Mouse (Mus musculus) midbrain, embryonic 16.5 days (tissue): ENCODE results near the gene Rbm8a2. TPM values are rescaled to one million over a fixed set of nuclear protein-coding genes. Genes with fewer than 3 reads are reported as not detected.
"Not testable (repeated sequence)": the region's sequence is repeated elsewhere in the genome, so short reads cannot be mapped to it uniquely, and the experiment has no call there.

Experiments used
- ATAC-seq: fragments of 200-750 bp; cut with Nextera tagmentation; 2 replicates; pipeline ENCODE4 v1.8.0; 2017; ENCODE audit warnings: moderate TSS enrichment
- H3K27ac ChIP-seq: fragments of 300-500 bp; sonication (generic); 2 replicates; pipeline ENCODE4 v1.5.1; 2014; ENCODE audit warnings: mild to moderate bottlenecking, low read length, mixed read lengths
- H3K27me3 ChIP-seq: fragments of 300-500 bp; sonication (generic); 2 replicates; pipeline ENCODE4 v1.6.1; 2014; ENCODE audit warnings: low read depth, low read length, mixed read lengths; ENCODE audit not compliant: control insufficient read depth, insufficient read depth
- H3K36me3 ChIP-seq: fragments of 300-500 bp; sonication (generic); 2 replicates; pipeline ENCODE4 v1.6.1; 2014; ENCODE audit warnings: mild to moderate bottlenecking, low read length, moderate library complexity, mixed read lengths; ENCODE audit not compliant: control insufficient read depth, insufficient read depth
- H3K4me1 ChIP-seq: fragments of 300-500 bp; sonication (generic); 2 replicates; pipeline ENCODE4 v1.6.1; 2014; ENCODE audit warnings: mild to moderate bottlenecking, low read length, mixed read lengths; ENCODE audit not compliant: control insufficient read depth, insufficient read depth
- H3K4me2 ChIP-seq: fragments of 300-500 bp; sonication (generic); 2 replicates; pipeline ENCODE4 v1.6.1; 2014; ENCODE audit warnings: mild to moderate bottlenecking, low read length, mixed read lengths
- H3K4me3 ChIP-seq: fragments of 300-500 bp; sonication (generic); 2 replicates; pipeline ENCODE4 v1.5.1; 2014; ENCODE audit warnings: low read depth, mild to moderate bottlenecking, low read length, moderate library complexity, mixed read lengths
- H3K9ac ChIP-seq: fragments of 300-500 bp; sonication (generic); 2 replicates; pipeline ENCODE4 v1.6.1; 2014; ENCODE audit warnings: low read depth, low read length, mixed read lengths
- H3K9me3 ChIP-seq: fragments of 300-500 bp; sonication (generic); replicated peaks from 2 replicates; pipeline ENCODE4 v1.6.1; 2014; ENCODE audit warnings: mild to moderate bottlenecking, low read length, mixed read lengths; ENCODE audit not compliant: control insufficient read depth, poor library complexity, severe bottlenecking
- WGBS: fragments of 180-500 bp; shearing (Covaris S2); extraction: QIAGEN DNeasy Blood & Tissue Kit; methylation state at CpG from one replicate; pipeline ENCODE4 v1.1.7; 2014; 5-methylcytosine and 5-hydroxymethylcytosine counted together
- polyA plus RNA-seq: library from polyadenylated mRNA; unstranded; fragments of >200 nt; fragmentation: Nextera tagmentation; extraction: Ambion mirVana; gene quantifications from 2 replicates; pipeline ENCODE4 v1.2.1, GENCODE M21; 2015

Rbm8a2 gene
- polyA plus RNA-seq = 0.41 and 0.63 TPM in 2 replicates

GRCm38 (mm10) chr1:175979014-175979413 lies at the start of gene Rbm8a2:
TSS of gene Rbm8a2 (minus strand) at chr1:175979114.
- not testable (repeated sequence) for ATAC-seq, H3K9ac ChIP-seq, H3K9me3 ChIP-seq, H3K27me3 ChIP-seq, H3K4me3 ChIP-seq, H3K4me2 ChIP-seq, H3K27ac ChIP-seq, H3K36me3 ChIP-seq, H3K4me1 ChIP-seq
- 95% methylated on average over 7 of the region's 7 CpGs for WGBS

GRCm38 (mm10) chr1:176028397-176028796 lies 49.5 kb upstream of the Rbm8a2 start:
- 66% methylated on average over 3 of the region's 3 CpGs for WGBS
- Histone ChIP-seq H3K9me3 (no peaks in the 10 kb centered on the region), H3K4me3 (no peak overlapping the region), H3K4me1 (no peaks in the 10 kb centered on the region), H3K9ac (no peak overlapping the region), H3K27ac (no peak overlapping the region), H3K27me3 (no peaks in the 10 kb centered on the region), H3K4me2 (no peak overlapping the region), H3K36me3 (no peaks in the 10 kb centered on the region)
- ATAC-seq = no peak

- no peak for ATAC-seq
- H3K4me1 ChIP-seq = no peaks in the 10 kb centered on the region
- no peaks in the 10 kb centered on the region for H3K27me3 ChIP-seq
- 47% methylated on average over 1 of the region's 1 CpGs for WGBS
- no peak overlapping the region for H3K27ac ChIP-seq
- H3K36me3 ChIP-seq = no peaks in the 10 kb centered on the region
- no peaks in the 10 kb centered on the region for H3K9me3 ChIP-seq
- no peak overlapping the region for H3K4me2 ChIP-seq
- no peak overlapping the region for H3K9ac ChIP-seq
- no peak overlapping the region for H3K4me3 ChIP-seq
These were observed 45.6 kb upstream of the Rbm8a2 start for GRCm38 (mm10) chr1:176024501-176024900.

- H3K9me3 ChIP-seq = no peaks in the 10 kb centered on the region
- H3K9ac ChIP-seq = no peak overlapping the region
- H3K4me1 ChIP-seq = no peaks in the 10 kb centered on the region
- ATAC-seq = no peak
- H3K27me3 ChIP-seq = no peaks in the 10 kb centered on the region
- H3K36me3 ChIP-seq = no peaks in the 10 kb centered on the region
- 92% methylated on average over 3 of the region's 3 CpGs for WGBS
- H3K4me3 ChIP-seq = no peak overlapping the region
- no peak overlapping the region for H3K27ac ChIP-seq
- H3K4me2 ChIP-seq = no peak overlapping the region
These were observed 39.6 kb upstream of the Rbm8a2 start for GRCm38 (mm10) chr1:176018523-176018922.

GRCm38 (mm10) chr1:176016076-176016475 lies 37.2 kb upstream of the Rbm8a2 start:
- no peaks in the 10 kb centered on the region for H3K36me3 ChIP-seq
- WGBS = 54% methylated on average over 3 of the region's 3 CpGs
- no peak overlapping the region for H3K9ac ChIP-seq
- H3K27ac ChIP-seq = no peak overlapping the region
- no peaks in the 10 kb centered on the region for H3K27me3 ChIP-seq
- no peak overlapping the region for H3K4me2 ChIP-seq
- H3K4me3 ChIP-seq = no peak overlapping the region
- H3K4me1 ChIP-seq = no peaks in the 10 kb centered on the region
- H3K9me3 ChIP-seq = no peaks in the 10 kb centered on the region
- no peak for ATAC-seq

GRCm38 (mm10) chr1:176013497-176014268 lies 34.8 kb upstream of the Rbm8a2 start:
- H3K27me3 ChIP-seq = no peaks in the 10 kb centered on the region
- peak; percentile 62 for ATAC-seq
- no peaks in the 10 kb centered on the region for H3K9me3 ChIP-seq
- H3K36me3 ChIP-seq = no peaks in the 10 kb centered on the region
- no peak overlapping the region for H3K4me3 ChIP-seq
- H3K27ac ChIP-seq = no peak overlapping the region
- H3K4me1 ChIP-seq = no peaks in the 10 kb centered on the region
- H3K4me2 ChIP-seq = no peak overlapping the region
- no peak overlapping the region for H3K9ac ChIP-seq
- 3% methylated on average over 3 of the region's 3 CpGs for WGBS

- no peaks in the 10 kb centered on the region for H3K9me3 ChIP-seq
- no peak overlapping the region for H3K27ac ChIP-seq
- H3K36me3 ChIP-seq = no peaks in the 10 kb centered on the region
- no peak overlapping the region for H3K4me3 ChIP-seq
- H3K9ac ChIP-seq = no peak overlapping the region
- H3K4me2 ChIP-seq = no peak overlapping the region
- H3K27me3 ChIP-seq = no peaks in the 10 kb centered on the region
- no peaks in the 10 kb centered on the region for H3K4me1 ChIP-seq
- ATAC-seq = no peak
These were observed 32.6 kb upstream of the Rbm8a2 start for GRCm38 (mm10) chr1:176011535-176011934.

- Histone ChIP-seq H3K36me3 (no peaks in the 10 kb centered on the region), H3K4me2 (no peak overlapping the region), H3K4me3 (no peak overlapping the region), H3K9me3 (no peaks in the 10 kb centered on the region), H3K27me3 (no peaks in the 10 kb centered on the region), H3K9ac (no peak overlapping the region), H3K4me1 (no peaks in the 10 kb centered on the region), H3K27ac (no peak overlapping the region)
- ATAC-seq = no peak
These were observed 32.2 kb upstream of the Rbm8a2 start for GRCm38 (mm10) chr1:176011072-176011471.

GRCm38 (mm10) chr1:176008411-176008810 lies 29.5 kb upstream of the Rbm8a2 start:
- 91% methylated on average over 2 of the region's 2 CpGs for WGBS
- ATAC-seq = no peak
- no peaks in the 10 kb centered on the region for H3K36me3 ChIP-seq
- H3K4me2 ChIP-seq = no peak overlapping the region
- no peaks in the 10 kb centered on the region for H3K9me3 ChIP-seq
- H3K4me3 ChIP-seq = no peak overlapping the region
- H3K4me1 ChIP-seq = no peaks in the 10 kb centered on the region
- H3K27ac ChIP-seq = no peak overlapping the region
- H3K9ac ChIP-seq = no peak overlapping the region
- no peaks in the 10 kb centered on the region for H3K27me3 ChIP-seq
